Mouse (Mus musculus): ENCODE results near the gene Exosc3. TPM values are rescaled to one million over a fixed set of nuclear protein-coding genes. Genes with fewer than 3 reads are reported as not detected.

Exosc3 gene
- total and polyA plus RNA-seq, 3 experiments, result 165 to 255 (median 213) TPM

DNA sequence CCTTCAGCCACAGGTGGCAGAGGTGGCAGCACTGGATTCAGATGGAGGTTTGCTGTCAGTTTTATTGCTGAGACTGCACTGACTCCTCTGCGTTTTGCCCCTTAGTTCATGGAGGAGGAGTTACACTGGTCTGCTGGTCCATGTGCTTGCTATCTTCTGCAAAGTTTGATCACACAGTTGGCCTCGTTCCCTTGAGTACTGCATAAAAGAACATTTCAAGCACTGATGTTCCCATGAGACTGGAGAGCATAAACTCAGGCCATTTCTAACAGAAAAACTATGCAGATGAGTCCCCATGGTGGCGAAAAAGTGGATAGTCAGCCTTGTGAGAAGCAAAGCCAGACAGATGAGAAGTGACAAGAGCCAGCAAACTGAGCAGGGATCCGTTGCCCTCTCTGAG is 34.0 kb upstream of the Exosc3 start:
- in situ Hi-C loops (cut with MboI; ENCODE audit: low pct_ligation_motif_present, low pct_unique_long_range_greater_than_20kb, low sequenced_read_pairs), result no loop called here
- no peaks in the 10 kb centered on the region for H3K4me1 ChIP-seq (ENCODE audit: control insufficient read depth in 1 of 2, insufficient read depth in 2 of 2)

DNA sequence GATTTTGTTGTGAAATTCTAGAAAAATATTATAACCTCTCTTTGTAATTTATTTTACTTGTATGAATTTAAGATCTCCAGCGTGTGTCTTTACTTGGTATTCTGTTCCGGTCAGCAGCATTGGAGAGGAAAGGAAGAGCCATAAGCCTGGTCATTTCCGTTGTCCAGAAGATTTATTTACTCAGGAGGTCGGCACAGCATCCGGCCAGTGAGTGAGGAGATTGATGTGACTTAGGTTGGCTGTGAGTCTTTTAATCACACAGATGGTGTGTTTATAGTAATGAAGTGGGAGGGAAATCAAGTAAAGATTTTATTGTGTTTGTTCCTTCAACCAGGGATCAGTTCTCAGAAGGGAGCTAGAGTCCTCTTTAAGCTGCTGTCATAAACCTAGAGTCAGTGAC is 32.3 kb upstream of the Exosc3 start:
- TF ChIP-seq CHD2 (IDR thresholded peaks at IDR 0.05; ENCODE audit: low read length), result no peak
- no peak for TF ChIP-seq ELF1 (IDR thresholded peaks at IDR 0.05; ENCODE audit: low read depth, low read length)
- no peak for TF ChIP-seq TBP (conservative IDR thresholded peaks at IDR 0.05; ENCODE audit: low read depth, low read length)
- no peak for TF ChIP-seq JUND (conservative IDR thresholded peaks at IDR 0.05; ENCODE audit: low read depth, low read length)
- TF ChIP-seq TCF12 (IDR thresholded peaks at IDR 0.05; ENCODE audit: low read depth, low read length), result no peak
- Histone ChIP-seq H3K9ac (ENCODE audit: insufficient read depth, low read depth) (no peak overlapping the region), H3K9me3 (replicated peaks; ENCODE audit: low read length) (no peaks in the 10 kb centered on the region), H3K4me1 (ENCODE audit: control insufficient read depth in 1 of 2, insufficient read depth in 2 of 2) (no peaks in the 10 kb centered on the region), H3K36me3 (replicated peaks in 1 of 2; ENCODE audit: control insufficient read depth in 1 of 2, insufficient read depth in 1 of 2, low read length in 1 of 2) (peaks cover 38 to 68% of the 10 kb centered on the region in 2 experiments), H3K27ac (ENCODE audit: insufficient read depth, low read depth) (no peak overlapping the region), H3K4me2 (ENCODE audit: insufficient read depth, low read depth, poor library complexity, severe bottlenecking) (no peak overlapping the region), H3K27me3 (replicated peaks) (no peaks in the 10 kb centered on the region), H3K79me2 (replicated peaks; ENCODE audit: control insufficient read depth, extremely low read depth, insufficient read depth, poor library complexity, severe bottlenecking) (no peaks in the 10 kb centered on the region), H3K4me3 (replicated peaks in 1 of 3; ENCODE audit: low read depth in 2 of 3, low read length in 2 of 3, poor library complexity in 1 of 3) (no peak overlapping the region)
- in situ Hi-C loops (cut with MboI; ENCODE audit: low pct_ligation_motif_present, low pct_unique_long_range_greater_than_20kb, low sequenced_read_pairs) (no loop called here), dilution Hi-C loops (cut with MboI; ENCODE audit: extremely low pct_ligation_motif_present, extremely low pct_unique_long_range_greater_than_20kb, low sequenced_read_pairs) (no loop called here)
- no peak for DNase-seq (ENCODE audit: extremely low read depth)

More for the DNA sequence above, 34.0 kb upstream of the Exosc3 start:
- Histone ChIP-seq H3K4me2 (ENCODE audit: insufficient read depth, low read depth, poor library complexity, severe bottlenecking) (no peak overlapping the region), H3K36me3 (replicated peaks in 1 of 2; ENCODE audit: control insufficient read depth in 1 of 2, insufficient read depth in 1 of 2, low read length in 1 of 2) (peaks cover 32 to 56% of the 10 kb centered on the region in 2 experiments), H3K27ac (ENCODE audit: insufficient read depth, low read depth) (no peak overlapping the region), H3K27me3 (replicated peaks) (no peaks in the 10 kb centered on the region), H3K4me3 (replicated peaks in 1 of 3; ENCODE audit: low read depth in 2 of 3, low read length in 2 of 3, poor library complexity in 1 of 3) (no peak overlapping the region), H3K9ac (ENCODE audit: insufficient read depth, low read depth) (no peak overlapping the region), H3K9me3 (replicated peaks; ENCODE audit: low read length) (no peaks in the 10 kb centered on the region), H3K79me2 (replicated peaks; ENCODE audit: control insufficient read depth, extremely low read depth, insufficient read depth, poor library complexity, severe bottlenecking) (no peaks in the 10 kb centered on the region)
- dilution Hi-C loops (cut with MboI; ENCODE audit: extremely low pct_ligation_motif_present, extremely low pct_unique_long_range_greater_than_20kb, low sequenced_read_pairs), result no loop called here
- DNase-seq (ENCODE audit: extremely low read depth), result no peak
- no peak for TF ChIP-seq ZKSCAN1 (IDR thresholded peaks at IDR 0.05; ENCODE audit: borderline replicate concordance, low read depth, low read length)
- no peak for TF ChIP-seq TCF12 (IDR thresholded peaks at IDR 0.05; ENCODE audit: low read depth, low read length)
- TF ChIP-seq MXI1 (IDR thresholded peaks at IDR 0.05; ENCODE audit: low read depth, low read length), result no peak
- TF ChIP-seq JUN (IDR thresholded peaks at IDR 0.05; ENCODE audit: insufficient read depth, low read depth, low read length), result no peak
- no peak for TF ChIP-seq KAT2A (IDR thresholded peaks at IDR 0.05; ENCODE audit: insufficient replicate concordance, low read length)
- TF ChIP-seq SMC3 (IDR thresholded peaks at IDR 0.05; ENCODE audit: low read depth, low read length), result no peak
- no peak for TF ChIP-seq ETS1 (conservative IDR thresholded peaks at IDR 0.05; ENCODE audit: low read depth, low read length)
- no peak for TF ChIP-seq EP300 (IDR thresholded peaks at IDR 0.05; ENCODE audit: low read length)
- TF ChIP-seq MAFK (IDR thresholded peaks at IDR 0.05; ENCODE audit: insufficient replicate concordance, low read length), result no peak
- no peak for TF ChIP-seq E2F4 (IDR thresholded peaks at IDR 0.05; ENCODE audit: insufficient replicate concordance, low read depth, low read length)
- no peak for TF ChIP-seq MYC (IDR thresholded peaks at IDR 0.05; ENCODE audit: low read depth, low read length)
